Mouse (Mus musculus): ENCODE data around the gene Ifnab.

Gene Ifnab

GRCm38 (mm10) chr4:88676824-88677223 is 14.3 kb downstream of the Ifnab start, which contains the start of gene Ifna16:
TSS of gene Ifna16 (minus strand) at chr4:88676924.
- DNase-seq (ENCODE audit: low read depth, low spot score): no peak

- no peak for DNase-seq (ENCODE audit: low read depth, low spot score)
Measured at GRCm38 (mm10) chr4:88655461-88655860, 35.7 kb downstream of the Ifnab start.

- no peak for DNase-seq (ENCODE audit: low read depth, low spot score)
Measured at GRCm38 (mm10) chr4:88653644-88654043, 37.5 kb downstream of the Ifnab start.

GRCm38 (mm10) chr4:88644359-88644758 is 46.8 kb downstream of the Ifnab start, which contains the start of gene Ifna13:
TSS of gene Ifna13 (minus strand) at chr4:88644459.
- DNase-seq (ENCODE audit: low read depth, low spot score): no peak

- no peak for DNase-seq (ENCODE audit: low read depth, low spot score)
Measured at GRCm38 (mm10) chr4:88642526-88642925, 48.6 kb downstream of the Ifnab start.

GRCm38 (mm10) chr4:88641077-88641831 is 49.9 kb downstream of the Ifnab start:
- peak; percentile 100 for DNase-seq (ENCODE audit: low read depth, low spot score)

GRCm38 (mm10) chr4:88640704-88641076 is 50.5 kb downstream of the Ifnab start:
- DNase-seq (ENCODE audit: low read depth, low spot score): no peak
